Mouse (Mus musculus) midbrain, embryonic 14.5 days (tissue): ENCODE measurements at regions not wholly inside any gene's neighbourhood (a gene's known extent, or its start where the extent isn't known, plus 50 kb on each side); places are given as distances from the start of the nearest gene placed in this dataset.

Experiments used
- ATAC-seq: fragments of 200-750 bp; cut with Nextera tagmentation; 2 replicates; pipeline ENCODE4 v1.8.0; 2017; ENCODE audit warnings: moderate number of reproducible peaks, moderate library complexity; ENCODE audit not compliant: low FRiP score, low TSS enrichment
- DNase-seq: peaks from one replicate; pipeline ENCODE4 v3.0.0-alpha.2; 2015
- H3K27ac ChIP-seq: fragments of 300-500 bp; sonication (generic); replicated peaks from 2 replicates; pipeline ENCODE4 v1.5.1; 2014; ENCODE audit warnings: mild to moderate bottlenecking, low read depth, low read length, moderate library complexity
- H3K27me3 ChIP-seq: fragments of 300-500 bp; sonication (generic); 2 replicates; pipeline ENCODE4 v1.6.1; 2014; ENCODE audit warnings: low read length, control low read depth, mixed read lengths; ENCODE audit not compliant: control insufficient read depth, insufficient read depth
- H3K36me3 ChIP-seq: fragments of 300-500 bp; sonication (generic); 2 replicates; pipeline ENCODE4 v1.6.1; 2014; ENCODE audit warnings: low read length, control low read depth; ENCODE audit not compliant: control insufficient read depth, insufficient read depth
- H3K4me1 ChIP-seq: fragments of 300-500 bp; sonication (generic); 2 replicates; pipeline ENCODE4 v1.6.1; 2014; ENCODE audit warnings: mild to moderate bottlenecking, antibody characterized with exemption, low read length, control low read depth; ENCODE audit not compliant: control insufficient read depth, insufficient read depth
- H3K4me2 ChIP-seq: fragments of 300-500 bp; sonication (generic); 2 replicates; pipeline ENCODE4 v1.6.1; 2014; ENCODE audit warnings: mild to moderate bottlenecking, low read length, moderate library complexity
- H3K4me3 ChIP-seq: fragments of 300-500 bp; sonication (generic); replicated peaks from 2 replicates; pipeline ENCODE4 v1.5.1; 2014; ENCODE audit warnings: low read depth, low read length
- H3K9ac ChIP-seq: fragments of 300-500 bp; sonication (generic); replicated peaks from 2 replicates; pipeline ENCODE4 v1.6.1; 2014; ENCODE audit warnings: mild to moderate bottlenecking, low read length, moderate library complexity
- H3K9me3 ChIP-seq: fragments of 300-500 bp; sonication (generic); 2 replicates; pipeline ENCODE4 v1.6.1; 2016; ENCODE audit warnings: low read length, control low read depth, mixed read lengths; ENCODE audit not compliant: control insufficient read depth
- WGBS: fragments of 180-500 bp; shearing (Covaris S2); extraction: QIAGEN DNeasy Blood & Tissue Kit; methylation state at CpG from one replicate; pipeline ENCODE4 v1.1.7; 2014; 5-methylcytosine and 5-hydroxymethylcytosine counted together

DNA sequence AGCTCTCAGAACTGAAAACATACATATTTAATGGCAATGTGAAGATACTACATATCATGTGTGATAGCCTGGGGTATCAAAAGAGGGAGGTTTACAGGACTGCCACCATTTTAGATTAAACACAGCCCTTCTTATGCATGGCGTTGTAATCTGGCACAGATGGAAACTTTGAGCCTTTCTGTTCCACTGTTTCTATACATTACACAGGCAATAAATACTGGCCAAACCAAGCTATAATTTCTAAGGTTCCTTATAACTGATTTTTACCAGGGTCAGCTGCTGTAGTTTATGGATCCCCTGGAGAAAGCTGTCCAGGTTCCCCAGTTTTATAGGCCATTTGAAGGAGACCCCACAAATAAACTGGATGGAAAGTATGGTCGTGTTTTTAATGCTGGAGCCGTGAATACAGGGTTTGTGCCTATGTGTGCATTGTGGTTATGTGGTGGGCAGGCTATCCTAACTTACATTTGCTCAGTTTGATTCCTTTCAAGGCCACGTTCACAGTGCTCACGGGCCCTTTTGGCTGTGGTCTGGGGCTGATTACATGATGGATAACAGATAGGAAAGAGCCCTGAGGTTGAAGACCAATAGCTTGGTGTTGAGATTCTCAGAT, 341.7 kb downstream of the Cmpk2 start:
- ATAC-seq (no peak), DNase-seq (no peak)
- Histone ChIP-seq H3K36me3 (no peaks in the 10 kb centered on the region), H3K9ac (no peak overlapping the region), H3K27ac (no peak overlapping the region), H3K4me3 (no peak overlapping the region), H3K9me3 (no peaks in the 10 kb centered on the region), H3K27me3 (no peaks in the 10 kb centered on the region), H3K4me1 (peaks cover 5% of the 10 kb centered on the region; the same call in 1 of the 2 replicates), H3K4me2 (no peak overlapping the region)
- 89% methylated on average over 5 of the region's 5 CpGs for WGBS

- Histone ChIP-seq H3K27ac (no peak overlapping the region), H3K27me3 (no peaks in the 10 kb centered on the region), H3K9ac (no peak overlapping the region), H3K36me3 (no peaks in the 10 kb centered on the region), H3K4me1 (peaks cover 5% of the 10 kb centered on the region; the same call in 1 of the 2 replicates), H3K4me3 (no peak overlapping the region), H3K4me2 (no peak overlapping the region), H3K9me3 (no peaks in the 10 kb centered on the region)
- no peak for ATAC-seq
- DNase-seq, result peak; percentile 30
- WGBS, result 9% methylated on average over 4 of the region's 4 CpGs
Measured at GRCm38 (mm10) chr12:26809670-26810069, 340.7 kb downstream of the Cmpk2 start.

DNA sequence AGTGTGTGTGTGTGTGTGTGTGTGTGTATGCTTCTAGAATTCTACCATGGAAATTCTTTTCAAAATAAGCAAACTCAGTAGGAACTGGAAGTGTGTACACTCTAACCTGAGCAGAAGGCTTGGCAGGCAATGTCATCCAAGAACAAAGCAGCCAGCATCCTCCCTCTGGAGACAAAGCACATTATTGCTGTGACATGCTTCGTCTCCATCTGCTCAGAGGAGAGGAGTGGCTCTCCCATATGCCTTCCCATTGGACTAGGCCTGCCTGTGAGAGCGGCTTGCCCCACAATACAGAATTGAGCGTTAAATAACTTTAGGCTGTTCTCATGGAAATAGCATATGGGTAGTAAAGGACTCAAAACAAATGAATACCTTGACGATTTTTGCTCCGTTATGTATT, 333.5 kb downstream of the Cmpk2 start:
- peaks cover 4% of the 10 kb centered on the region; the same call in 1 of the 2 replicates for H3K4me1 ChIP-seq
- H3K9me3 ChIP-seq, result no peaks in the 10 kb centered on the region
- no peaks in the 10 kb centered on the region for H3K36me3 ChIP-seq
- no peak overlapping the region for H3K9ac ChIP-seq
- DNase-seq (peak; percentile 68), ATAC-seq (peak; percentile 78; the same call in 1 of the 2 replicates)
- 0 out of 2 replicates have a peak overlapping the region, but pooled peaks have one; percentile 32 for H3K27ac ChIP-seq
- no peaks in the 10 kb centered on the region for H3K27me3 ChIP-seq
- H3K4me2 ChIP-seq, result no peak overlapping the region
- 31% methylated on average over 5 of the region's 5 CpGs for WGBS
- H3K4me3 ChIP-seq, result no peak overlapping the region

- Histone ChIP-seq H3K27me3 (no peaks in the 10 kb centered on the region), H3K4me1 (peaks cover 9% of the 10 kb centered on the region; the same call in 1 of the 2 replicates), H3K36me3 (no peaks in the 10 kb centered on the region), H3K4me3 (no peak overlapping the region), H3K9me3 (no peaks in the 10 kb centered on the region), H3K27ac (no peak overlapping the region), H3K4me2 (no peak overlapping the region), H3K9ac (no peak overlapping the region)
- DNase-seq (peak; percentile 64), ATAC-seq (no peak)
- WGBS, result 54% methylated on average over 6 of the region's 6 CpGs
Measured at GRCm38 (mm10) chr12:26799310-26799709, 330.3 kb downstream of the Cmpk2 start.

DNA sequence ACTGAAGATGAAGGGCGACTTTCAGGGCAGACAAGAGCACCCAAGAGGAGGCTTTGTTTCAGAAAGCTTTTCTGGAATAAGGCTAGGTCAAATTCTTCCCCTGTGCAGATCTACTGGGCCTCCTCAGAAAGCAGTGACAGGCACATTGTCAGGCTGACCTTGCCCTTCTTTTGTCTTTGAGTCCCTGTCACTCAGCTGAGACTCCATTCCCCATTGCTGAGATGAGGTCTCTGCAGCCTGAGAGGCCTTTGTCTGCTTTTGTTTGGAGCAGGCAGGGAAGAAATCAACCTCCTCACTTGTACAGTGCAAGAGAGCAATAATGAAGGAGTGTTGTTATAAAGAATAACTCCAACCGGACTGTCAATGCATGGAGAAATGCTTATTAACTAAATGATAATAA, 327.4 kb downstream of the Cmpk2 start:
- 0 out of 2 replicates have a peak, but pooled peaks cover 5% of the 10 kb centered on the region for H3K4me1 ChIP-seq
- H3K4me3 ChIP-seq, result no peak overlapping the region
- 23% methylated on average over 2 of the region's 2 CpGs for WGBS
- no peak overlapping the region for H3K9ac ChIP-seq
- no peak overlapping the region; the same call in 1 of the 2 replicates for H3K27ac ChIP-seq
- no peak overlapping the region for H3K4me2 ChIP-seq
- H3K9me3 ChIP-seq, result no peaks in the 10 kb centered on the region
- ATAC-seq (no peak), DNase-seq (no peak)
- H3K27me3 ChIP-seq, result no peaks in the 10 kb centered on the region
- H3K36me3 ChIP-seq, result no peaks in the 10 kb centered on the region

- H3K27me3 ChIP-seq, result no peaks in the 10 kb centered on the region
- 68% methylated on average over 10 of the region's 10 CpGs for WGBS
- ATAC-seq (no peak), DNase-seq (peak; percentile 58)
- H3K4me2 ChIP-seq, result no peak overlapping the region
- H3K9me3 ChIP-seq, result no peaks in the 10 kb centered on the region
- H3K4me3 ChIP-seq, result no peak overlapping the region
- H3K9ac ChIP-seq, result no peak overlapping the region
- no peaks in the 10 kb centered on the region for H3K36me3 ChIP-seq
- H3K4me1 ChIP-seq, result peaks cover 4% of the 10 kb centered on the region; the same call in 1 of the 2 replicates
- H3K27ac ChIP-seq, result no peak overlapping the region; the same call in 1 of the 2 replicates
Measured at GRCm38 (mm10) chr12:26789336-26789846, 320.4 kb downstream of the Cmpk2 start.

GRCm38 (mm10) chr12:26785550-26785949, 316.5 kb downstream of the Cmpk2 start:
- Histone ChIP-seq H3K4me2 (no peak overlapping the region), H3K27me3 (no peaks in the 10 kb centered on the region), H3K9me3 (no peaks in the 10 kb centered on the region), H3K9ac (no peak overlapping the region), H3K4me1 (peaks cover 4% of the 10 kb centered on the region; the same call in 1 of the 2 replicates), H3K36me3 (no peaks in the 10 kb centered on the region), H3K27ac (no peak overlapping the region), H3K4me3 (no peak overlapping the region)
- ATAC-seq (no peak), DNase-seq (no peak)
- 72% methylated on average over 2 of the region's 2 CpGs for WGBS

DNA sequence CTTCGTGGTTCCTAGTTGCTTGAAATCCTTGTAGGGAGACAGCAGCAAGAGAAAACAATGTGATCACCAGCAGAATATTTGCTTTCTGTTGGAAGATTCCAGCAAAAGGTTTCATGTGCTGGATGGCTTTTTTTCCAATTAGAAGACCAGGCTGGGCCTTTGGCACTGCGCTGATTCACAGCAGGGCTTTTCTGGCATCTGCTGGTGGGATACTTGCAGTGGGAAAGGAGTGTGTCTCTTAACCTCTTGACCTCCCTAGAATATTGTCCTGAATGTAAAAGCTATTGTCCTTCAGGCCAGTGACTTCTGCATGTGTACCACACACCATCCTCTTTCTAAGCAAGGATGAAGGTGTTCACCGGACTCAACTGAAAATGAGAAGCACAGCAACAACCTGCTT, 315.4 kb downstream of the Cmpk2 start:
- Histone ChIP-seq H3K9ac (no peak overlapping the region), H3K27me3 (no peaks in the 10 kb centered on the region), H3K4me2 (no peak overlapping the region), H3K36me3 (no peaks in the 10 kb centered on the region), H3K9me3 (no peaks in the 10 kb centered on the region), H3K4me3 (no peak overlapping the region), H3K27ac (no peak overlapping the region), H3K4me1 (peaks cover 4% of the 10 kb centered on the region; the same call in 1 of the 2 replicates)
- WGBS, result 93% methylated on average over 3 of the region's 3 CpGs
- ATAC-seq, result no peak
- no peak for DNase-seq

DNA sequence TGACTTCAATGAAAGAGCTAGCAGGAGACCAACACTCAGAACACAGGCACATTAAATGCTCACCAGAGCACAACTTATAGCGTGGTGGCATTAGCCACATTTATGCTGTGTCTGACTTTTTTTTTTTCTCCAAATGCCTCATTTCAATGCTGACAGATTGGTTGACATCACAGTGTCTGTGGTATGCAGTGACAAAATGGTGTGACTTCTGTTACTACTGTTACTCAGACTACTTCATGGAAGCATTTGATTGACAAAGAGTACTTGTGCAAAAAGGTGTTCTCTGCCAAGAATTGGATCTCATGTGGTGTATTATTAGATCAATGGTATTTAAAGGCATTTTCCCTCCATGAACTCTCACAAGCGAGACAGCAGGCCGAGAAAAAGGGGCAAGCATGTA, 314.8 kb downstream of the Cmpk2 start:
- 77% methylated on average over 3 of the region's 3 CpGs for WGBS
- no peak overlapping the region for H3K9ac ChIP-seq
- no peaks in the 10 kb centered on the region for H3K27me3 ChIP-seq
- no peak overlapping the region for H3K27ac ChIP-seq
- no peak overlapping the region for H3K4me3 ChIP-seq
- no peak for ATAC-seq
- peaks cover 3% of the 10 kb centered on the region for H3K4me1 ChIP-seq
- H3K9me3 ChIP-seq, result no peaks in the 10 kb centered on the region
- H3K36me3 ChIP-seq, result no peaks in the 10 kb centered on the region
- no peak for DNase-seq
- H3K4me2 ChIP-seq, result no peak overlapping the region
